Mouse (Mus musculus) liver, embryonic 15.5 days (tissue): ENCODE results near the gene Actr3. TPM values are rescaled to one million over a fixed set of nuclear protein-coding genes. Genes with fewer than 3 reads are reported as not detected.

ENCODE experiments used
- ATAC-seq: fragments of 200-750 bp; cut with Nextera tagmentation; 2 replicates; pipeline ENCODE4 v1.8.0; 2017; ENCODE audit warnings: moderate number of reproducible peaks, mild to moderate bottlenecking, moderate library complexity; ENCODE audit not compliant: insufficient read depth
- H3K27ac ChIP-seq: fragments of 300-500 bp; sonication (generic); replicated peaks from 2 replicates; pipeline ENCODE4 v1.5.1; 2015; ENCODE audit warnings: mild to moderate bottlenecking, inconsistent platforms
- H3K27me3 ChIP-seq: fragments of 300-500 bp; sonication (generic); 2 replicates; pipeline ENCODE4 v1.6.1; 2015; ENCODE audit warnings: mild to moderate bottlenecking, inconsistent platforms
- H3K36me3 ChIP-seq: fragments of 300-500 bp; sonication (generic); replicated peaks from 2 replicates; pipeline ENCODE4 v1.6.1; 2015; ENCODE audit warnings: moderate library complexity, mild to moderate bottlenecking, inconsistent platforms
- H3K4me1 ChIP-seq: fragments of 300-500 bp; sonication (generic); replicated peaks from 2 replicates; pipeline ENCODE4 v1.6.1; 2015; ENCODE audit warnings: inconsistent platforms
- H3K4me2 ChIP-seq: fragments of 300-500 bp; sonication (generic); 2 replicates; pipeline ENCODE4 v1.6.1; 2015; ENCODE audit warnings: moderate library complexity, mild to moderate bottlenecking, inconsistent platforms
- H3K4me3 ChIP-seq: fragments of 300-500 bp; sonication (generic); replicated peaks from 2 replicates; pipeline ENCODE4 v1.5.1; 2015; ENCODE audit warnings: mild to moderate bottlenecking, inconsistent platforms
- H3K9ac ChIP-seq: fragments of 300-500 bp; sonication (generic); 2 replicates; pipeline ENCODE4 v1.6.1; 2015; ENCODE audit warnings: moderate library complexity, mild to moderate bottlenecking, inconsistent platforms
- H3K9me3 ChIP-seq: fragments of 300-500 bp; sonication (generic); replicated peaks from 2 replicates; pipeline ENCODE4 v1.6.1; 2016; ENCODE audit warnings: inconsistent platforms
- WGBS: fragments of 180-500 bp; shearing (Covaris S2); methylation state at CpG from one replicate; pipeline ENCODE4 v1.1.7; 2015; ENCODE audit warnings: mixed read lengths; ENCODE audit not compliant: insufficient replicate concordance; 5-methylcytosine and 5-hydroxymethylcytosine counted together
- polyA plus RNA-seq: library from polyadenylated mRNA; unstranded; fragments of >200 nt; fragmentation: Nextera tagmentation; extraction: Ambion mirVana; gene quantifications from 2 replicates; pipeline ENCODE4 v1.2.1, GENCODE M21; 2015

Actr3 gene
- polyA plus RNA-seq, 1 experiment from 2014 or later = 127 TPM

- Histone ChIP-seq H3K4me3 (no peak overlapping the region), H3K4me2 (no peak overlapping the region), H3K4me1 (no peaks in the 10 kb centered on the region), H3K9ac (no peak overlapping the region), H3K36me3 (no peaks in the 10 kb centered on the region), H3K9me3 (no peaks in the 10 kb centered on the region), H3K27me3 (no peaks in the 10 kb centered on the region), H3K27ac (peak overlapping the region; percentile 9; the same call in 1 of the 2 replicates)
- ATAC-seq = no peak
- WGBS = 15% methylated on average over 10 of the region's 10 CpGs
Observed at GRCm38 (mm10) chr1:125466621-125467257, 31.2 kb upstream of the Actr3 start.

GRCm38 (mm10) chr1:125464011-125464410, 28.5 kb upstream of the Actr3 start:
- no peak overlapping the region for H3K4me2 ChIP-seq
- 63% methylated on average over 4 of the region's 4 CpGs for WGBS
- H3K27me3 ChIP-seq = no peaks in the 10 kb centered on the region
- H3K4me1 ChIP-seq = no peaks in the 10 kb centered on the region
- H3K9me3 ChIP-seq = no peaks in the 10 kb centered on the region
- H3K4me3 ChIP-seq = no peak overlapping the region
- H3K9ac ChIP-seq = no peak overlapping the region
- H3K27ac ChIP-seq = no peak overlapping the region
- no peak for ATAC-seq
- H3K36me3 ChIP-seq = no peaks in the 10 kb centered on the region

GRCm38 (mm10) chr1:125463349-125463748, 27.8 kb upstream of the Actr3 start:
- no peaks in the 10 kb centered on the region for H3K27me3 ChIP-seq
- no peaks in the 10 kb centered on the region for H3K36me3 ChIP-seq
- no peaks in the 10 kb centered on the region for H3K9me3 ChIP-seq
- H3K4me3 ChIP-seq = no peak overlapping the region
- H3K4me2 ChIP-seq = no peak overlapping the region
- H3K27ac ChIP-seq = no peak overlapping the region
- no peaks in the 10 kb centered on the region for H3K4me1 ChIP-seq
- 63% methylated on average over 2 of the region's 2 CpGs for WGBS
- no peak for ATAC-seq
- H3K9ac ChIP-seq = no peak overlapping the region

GRCm38 (mm10) chr1:125462917-125463316, 27.4 kb upstream of the Actr3 start:
- H3K27ac ChIP-seq = no peak overlapping the region
- WGBS = 44% methylated on average over 1 of the region's 1 CpGs
- H3K4me3 ChIP-seq = no peak overlapping the region
- H3K9me3 ChIP-seq = no peaks in the 10 kb centered on the region
- no peak overlapping the region for H3K4me2 ChIP-seq
- ATAC-seq = no peak
- H3K4me1 ChIP-seq = no peaks in the 10 kb centered on the region
- H3K9ac ChIP-seq = no peak overlapping the region
- no peaks in the 10 kb centered on the region for H3K27me3 ChIP-seq
- H3K36me3 ChIP-seq = no peaks in the 10 kb centered on the region

- Histone ChIP-seq H3K9me3 (no peaks in the 10 kb centered on the region), H3K27ac (no peak overlapping the region), H3K4me3 (no peak overlapping the region), H3K4me1 (no peaks in the 10 kb centered on the region), H3K4me2 (no peak overlapping the region), H3K27me3 (no peaks in the 10 kb centered on the region), H3K9ac (no peak overlapping the region), H3K36me3 (no peaks in the 10 kb centered on the region)
- ATAC-seq = no peak
- 27% methylated on average over 5 of the region's 5 CpGs for WGBS
Observed at GRCm38 (mm10) chr1:125458531-125458930, 23.0 kb upstream of the Actr3 start.

- 74% methylated on average over 2 of the region's 2 CpGs for WGBS
- Histone ChIP-seq H3K27ac (no peak overlapping the region), H3K4me3 (no peak overlapping the region), H3K9me3 (no peaks in the 10 kb centered on the region), H3K27me3 (no peaks in the 10 kb centered on the region), H3K4me1 (no peaks in the 10 kb centered on the region), H3K4me2 (no peak overlapping the region), H3K9ac (no peak overlapping the region), H3K36me3 (no peaks in the 10 kb centered on the region)
- no peak for ATAC-seq
Observed at GRCm38 (mm10) chr1:125455128-125455527, 19.6 kb upstream of the Actr3 start.

GRCm38 (mm10) chr1:125450282-125451000, 14.9 kb upstream of the Actr3 start:
- Histone ChIP-seq H3K27ac (no peak overlapping the region), H3K4me2 (no peak overlapping the region), H3K4me1 (no peaks in the 10 kb centered on the region), H3K9me3 (no peaks in the 10 kb centered on the region), H3K4me3 (no peak overlapping the region), H3K27me3 (no peaks in the 10 kb centered on the region), H3K36me3 (no peaks in the 10 kb centered on the region), H3K9ac (no peak overlapping the region)
- no peak for ATAC-seq
- 60% methylated on average over 4 of the region's 4 CpGs for WGBS

- Histone ChIP-seq H3K27me3 (no peaks in the 10 kb centered on the region), H3K27ac (no peak overlapping the region), H3K9ac (no peak overlapping the region), H3K9me3 (no peaks in the 10 kb centered on the region), H3K36me3 (no peaks in the 10 kb centered on the region), H3K4me2 (no peak overlapping the region), H3K4me1 (no peaks in the 10 kb centered on the region), H3K4me3 (no peak overlapping the region)
- no peak for ATAC-seq
Observed at GRCm38 (mm10) chr1:125447926-125448325, 12.4 kb upstream of the Actr3 start.

- H3K4me3 ChIP-seq = no peak overlapping the region
- no peak overlapping the region for H3K9ac ChIP-seq
- H3K4me2 ChIP-seq = peak overlapping the region; percentile 20; the same call in 1 of the 2 replicates
- ATAC-seq = peak; percentile 30; the same call in 1 of the 2 replicates
- no peaks in the 10 kb centered on the region for H3K9me3 ChIP-seq
- 19% methylated on average over 7 of the region's 7 CpGs for WGBS
- H3K36me3 ChIP-seq = no peaks in the 10 kb centered on the region
- H3K27me3 ChIP-seq = no peaks in the 10 kb centered on the region
- H3K4me1 ChIP-seq = 0 out of 2 replicates have a peak, but pooled peaks cover 4% of the 10 kb centered on the region
- peak overlapping the region; percentile 48; the same call in 1 of the 2 replicates for H3K27ac ChIP-seq
Observed at GRCm38 (mm10) chr1:125441679-125442078, 6.2 kb upstream of the Actr3 start.

GRCm38 (mm10) chr1:125441251-125441650, 5.7 kb upstream of the Actr3 start:
- no peak for ATAC-seq
- H3K4me3 ChIP-seq = no peak overlapping the region
- H3K9me3 ChIP-seq = no peaks in the 10 kb centered on the region
- H3K4me1 ChIP-seq = peaks cover 5% of the 10 kb centered on the region; the same call in 1 of the 2 replicates
- no peaks in the 10 kb centered on the region for H3K36me3 ChIP-seq
- H3K27ac ChIP-seq = peak overlapping the region; percentile 48; the same call in 1 of the 2 replicates
- H3K4me2 ChIP-seq = no peak overlapping the region; the same call in 1 of the 2 replicates
- WGBS = 25% methylated on average over 6 of the region's 6 CpGs
- H3K9ac ChIP-seq = no peak overlapping the region
- no peaks in the 10 kb centered on the region for H3K27me3 ChIP-seq

GRCm38 (mm10) chr1:125439556-125439955, 4.0 kb upstream of the Actr3 start:
- Histone ChIP-seq H3K9me3 (no peaks in the 10 kb centered on the region), H3K4me3 (no peak overlapping the region), H3K4me2 (no peak overlapping the region), H3K4me1 (peaks cover 12% of the 10 kb centered on the region; the same call in 1 of the 2 replicates), H3K36me3 (no peaks in the 10 kb centered on the region), H3K9ac (no peak overlapping the region), H3K27ac (no peak overlapping the region), H3K27me3 (no peaks in the 10 kb centered on the region)
- 73% methylated on average over 3 of the region's 3 CpGs for WGBS
- ATAC-seq = no peak
